Mouse (Mus musculus): Measurements from ENCODE around the gene Robo2. TPM values are rescaled to one million over a fixed set of nuclear protein-coding genes. Genes with fewer than 3 reads are reported as not detected.

Gene Robo2
- total RNA-seq, 2 experiments from 2014 or later: not detected

DNA sequence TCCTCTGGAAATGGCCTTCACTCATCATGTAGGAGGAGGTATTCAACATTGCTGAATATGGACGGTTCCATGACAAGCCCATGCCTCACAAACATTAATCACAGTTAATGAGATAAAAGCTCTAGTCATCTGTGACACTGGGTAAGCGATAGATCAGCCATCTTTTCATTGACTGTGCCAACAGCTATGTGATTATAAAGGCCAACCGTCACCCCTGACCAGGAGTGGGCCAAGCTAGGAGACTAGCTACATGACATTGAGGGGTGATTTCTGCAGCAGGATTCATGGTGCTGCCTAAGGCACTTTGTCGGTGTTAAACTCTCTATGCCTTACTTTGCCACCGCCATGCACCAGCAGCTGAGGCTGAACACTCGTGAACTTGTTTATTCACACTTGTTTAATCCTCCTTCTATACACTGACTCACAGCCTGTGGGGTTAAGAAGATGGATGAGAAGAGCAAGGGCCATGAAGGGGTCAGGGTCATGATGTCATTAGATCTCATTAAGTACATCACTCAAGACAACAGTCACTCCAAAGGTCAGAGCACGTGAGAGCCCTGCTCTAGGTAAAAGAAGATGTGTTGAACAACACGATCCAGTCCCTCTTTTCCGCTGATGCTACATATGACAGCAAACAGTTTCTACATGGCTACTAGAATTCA lies 72.5 kb downstream of the Robo2 start:
- no peak for ATAC-seq (ENCODE audit: poor library complexity, severe bottlenecking)

DNA sequence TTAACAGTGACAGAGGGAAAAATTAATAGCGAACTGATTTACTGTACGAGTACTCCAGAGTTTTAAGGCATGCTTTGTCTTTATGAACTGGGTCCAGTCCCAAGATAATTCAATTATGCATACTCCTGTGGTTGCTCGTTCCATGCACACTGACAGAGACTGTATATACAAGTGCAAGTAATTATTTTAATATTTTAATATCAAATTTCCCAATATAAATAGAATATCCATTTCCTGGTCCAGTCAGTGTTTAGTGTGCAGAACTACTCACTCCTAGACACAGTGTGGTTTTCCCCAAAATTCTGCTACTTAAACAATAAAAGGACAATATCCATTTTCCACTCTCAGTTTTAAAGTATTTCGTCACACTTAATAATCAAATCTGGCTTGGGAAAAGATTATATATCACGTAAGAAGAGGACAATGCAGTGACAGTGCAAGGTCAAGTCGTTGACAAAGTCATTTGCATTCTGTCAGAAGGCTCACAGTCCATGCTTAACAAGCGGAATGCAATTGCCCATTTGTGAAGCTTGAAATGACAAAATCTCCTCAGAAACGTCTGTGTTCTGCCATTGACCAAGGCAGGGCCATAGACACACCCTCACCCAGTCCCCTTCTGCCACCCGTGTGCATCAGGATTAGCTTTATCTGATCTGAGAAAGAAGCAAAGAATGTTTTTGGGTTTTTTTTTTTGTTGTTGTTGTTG lies 89.8 kb downstream of the Robo2 start:
- no peak for ATAC-seq (ENCODE audit: poor library complexity, severe bottlenecking)

DNA sequence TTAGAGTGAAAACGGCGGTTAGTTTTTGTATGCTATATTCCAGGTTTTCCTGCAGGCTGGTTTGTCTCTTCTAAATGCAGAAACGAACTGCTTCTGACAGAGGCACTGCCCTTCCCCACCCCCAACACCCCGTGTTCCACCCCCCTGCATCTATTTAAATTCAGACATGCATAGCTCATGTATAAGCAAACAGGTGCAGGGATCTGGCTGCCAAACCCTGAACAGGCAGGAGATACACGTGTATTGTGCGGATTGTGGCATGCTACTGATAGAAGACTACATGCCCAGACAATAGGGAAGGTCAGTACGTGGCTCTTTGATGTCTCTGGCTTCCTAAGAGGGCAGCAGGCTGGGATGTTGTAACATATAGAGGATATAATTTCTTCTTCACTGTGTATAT lies 95.5 kb downstream of the Robo2 start:
- no peak for ATAC-seq (ENCODE audit: poor library complexity, severe bottlenecking)

DNA sequence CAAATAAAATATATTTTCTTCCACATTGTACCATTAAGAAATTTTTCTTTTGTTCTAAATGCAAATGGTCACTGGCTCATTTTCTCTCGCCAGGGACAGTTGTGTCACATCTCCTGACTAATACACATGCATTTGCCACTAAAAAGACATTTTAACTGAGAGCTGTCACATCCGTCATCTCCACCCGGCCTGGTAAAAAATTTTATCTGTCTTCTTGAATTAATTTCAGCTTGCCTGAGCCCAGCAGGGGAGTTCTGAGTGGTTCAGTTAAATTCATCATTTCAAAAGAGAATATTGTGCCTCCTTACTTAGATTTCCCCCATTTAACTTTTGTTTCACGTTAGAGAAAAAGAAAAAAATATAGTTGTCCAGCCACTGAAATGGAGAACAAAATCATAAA lies 98.4 kb downstream of the Robo2 start:
- ATAC-seq (ENCODE audit: poor library complexity, severe bottlenecking): no peak

DNA sequence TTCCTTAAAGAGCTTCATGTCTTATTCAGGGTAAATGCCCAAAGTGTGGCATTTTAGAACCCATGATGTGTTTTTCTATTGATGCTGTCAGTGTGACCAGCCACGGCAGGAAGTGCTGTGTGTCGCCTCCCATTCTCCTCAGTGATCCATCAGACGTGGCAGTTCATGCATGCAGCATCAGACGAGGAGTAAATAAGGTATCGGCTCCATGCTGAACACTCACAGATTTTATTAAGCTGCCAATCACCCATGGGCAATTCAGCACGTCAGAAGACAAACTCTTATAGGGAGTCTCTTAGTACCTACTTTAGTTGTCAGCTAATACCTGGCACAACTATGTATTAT lies 104.1 kb downstream of the Robo2 start:
- no peak for ATAC-seq (ENCODE audit: poor library complexity, severe bottlenecking)

DNA sequence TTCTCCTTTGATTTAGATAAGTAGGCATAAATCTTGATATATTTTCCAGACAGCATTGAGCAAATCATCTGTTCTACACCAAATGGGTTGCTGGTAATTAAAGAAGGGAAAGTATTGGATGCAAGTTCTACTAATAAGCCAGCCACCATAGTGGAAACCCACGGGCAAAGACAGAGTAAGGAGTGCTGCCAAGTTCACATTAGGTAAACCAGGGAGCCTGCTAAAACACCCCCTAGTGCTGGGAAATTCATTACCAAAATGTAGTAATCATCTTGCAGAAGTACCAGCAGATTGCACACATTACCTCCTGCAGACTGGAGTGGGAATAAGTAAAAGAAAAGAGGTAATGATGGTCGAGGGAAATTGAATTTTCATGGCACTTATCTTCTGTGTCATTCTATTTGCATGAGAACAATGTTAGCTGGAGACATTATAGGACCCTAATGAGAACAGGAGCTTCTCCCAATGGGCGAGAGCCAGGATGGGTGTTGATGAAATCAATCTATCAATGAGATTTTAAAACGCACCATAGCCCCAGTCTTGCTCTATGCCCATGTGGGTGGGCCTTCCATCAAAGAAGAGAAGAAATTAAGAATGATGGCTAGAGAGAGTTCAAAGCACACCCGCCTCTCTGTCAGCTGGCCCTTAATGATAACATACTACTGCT lies 104.6 kb downstream of the Robo2 start:
- ATAC-seq (ENCODE audit: poor library complexity, severe bottlenecking): no peak

DNA sequence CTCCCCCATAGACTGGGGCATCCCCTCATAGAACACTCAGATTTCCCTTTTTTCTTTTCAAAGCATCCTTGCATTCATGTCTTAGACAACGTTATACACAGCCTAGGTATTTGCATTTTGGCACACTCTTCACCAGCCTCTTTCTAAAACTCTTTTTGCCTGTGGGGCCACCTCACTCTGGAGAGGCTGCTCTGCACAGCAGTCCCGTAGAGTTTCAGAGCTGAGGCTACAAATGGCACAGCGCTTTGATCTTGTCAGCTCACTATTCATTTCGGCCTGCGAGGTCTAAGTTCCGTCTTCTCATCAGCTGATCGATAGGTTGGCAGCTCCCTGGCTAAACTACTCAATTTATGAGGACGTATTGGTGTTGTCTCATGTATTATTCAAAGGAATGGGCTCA lies 123.7 kb downstream of the Robo2 start:
- no peak for ATAC-seq (ENCODE audit: poor library complexity, severe bottlenecking)

DNA sequence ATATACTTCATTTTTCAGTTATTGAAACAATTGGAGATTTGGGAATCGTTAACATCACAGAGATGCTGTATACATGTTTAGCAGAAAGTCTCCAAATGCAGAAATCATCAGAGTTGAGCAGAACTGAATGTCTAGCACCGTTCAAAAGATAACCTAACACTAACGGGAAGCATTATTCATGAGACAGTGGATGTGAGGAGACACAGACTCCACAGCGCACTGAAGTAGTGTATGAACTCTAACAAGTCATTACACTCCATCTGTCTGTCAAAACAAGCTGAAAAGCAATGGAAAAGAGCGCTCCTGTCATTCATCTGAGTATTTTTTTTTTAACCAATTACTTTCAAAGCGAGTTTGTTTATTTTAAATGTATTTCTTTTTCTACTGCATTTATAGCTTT lies 129.1 kb downstream of the Robo2 start:
- ATAC-seq (ENCODE audit: poor library complexity, severe bottlenecking): no peak

DNA sequence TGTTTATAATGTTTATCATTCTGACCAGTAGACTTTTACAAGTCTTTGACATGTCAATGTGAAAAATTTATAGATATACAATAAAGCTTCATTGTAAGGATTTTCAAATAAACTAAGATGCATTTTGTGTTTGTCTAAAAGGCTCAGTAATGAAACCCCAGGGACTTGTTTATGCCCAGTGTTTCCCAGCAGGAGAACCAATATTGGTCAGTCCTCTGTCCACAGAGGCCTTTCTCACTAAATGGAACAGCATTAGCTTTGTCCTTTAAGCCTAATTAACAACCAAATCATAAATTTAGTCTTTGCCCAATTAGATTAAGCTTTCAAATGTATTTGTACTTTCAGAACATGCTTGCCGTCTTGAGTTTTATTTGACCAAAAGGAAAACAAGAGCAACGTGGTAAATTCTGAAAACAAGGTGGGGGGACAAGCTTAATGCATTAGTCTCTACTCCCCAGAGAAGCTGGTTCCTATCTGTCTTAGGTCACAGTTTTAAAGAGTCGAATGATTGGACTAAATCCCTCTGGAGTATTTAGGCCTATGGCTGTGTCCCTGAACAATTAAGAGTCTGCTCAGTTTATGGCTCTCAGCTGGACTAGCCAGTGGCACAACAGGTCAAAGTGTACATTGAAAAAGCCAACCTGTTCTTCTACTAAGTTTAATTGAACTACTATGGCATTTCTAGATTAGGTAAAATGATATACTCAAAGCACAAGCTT lies 134.6 kb downstream of the Robo2 start:
- no peak for ATAC-seq (ENCODE audit: poor library complexity, severe bottlenecking)

DNA sequence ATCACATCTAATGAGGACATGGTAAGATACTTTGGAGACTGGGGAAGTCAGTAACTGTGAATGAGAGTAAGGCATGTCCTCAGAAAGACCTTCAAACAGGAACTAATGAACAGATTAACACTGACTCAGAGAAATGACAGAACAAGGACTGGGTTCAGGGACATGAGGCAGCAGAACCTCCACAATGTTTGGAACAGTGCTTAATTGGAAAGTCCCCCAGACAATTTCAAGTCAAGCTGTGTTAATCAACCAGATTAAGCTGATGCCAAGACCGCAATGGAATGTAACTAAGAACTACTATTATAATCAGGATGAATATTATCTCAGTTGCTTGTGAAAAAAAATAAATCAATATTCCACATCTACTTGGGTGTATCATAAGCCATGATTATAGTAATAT lies 137.0 kb downstream of the Robo2 start:
- ATAC-seq (ENCODE audit: poor library complexity, severe bottlenecking): no peak

DNA sequence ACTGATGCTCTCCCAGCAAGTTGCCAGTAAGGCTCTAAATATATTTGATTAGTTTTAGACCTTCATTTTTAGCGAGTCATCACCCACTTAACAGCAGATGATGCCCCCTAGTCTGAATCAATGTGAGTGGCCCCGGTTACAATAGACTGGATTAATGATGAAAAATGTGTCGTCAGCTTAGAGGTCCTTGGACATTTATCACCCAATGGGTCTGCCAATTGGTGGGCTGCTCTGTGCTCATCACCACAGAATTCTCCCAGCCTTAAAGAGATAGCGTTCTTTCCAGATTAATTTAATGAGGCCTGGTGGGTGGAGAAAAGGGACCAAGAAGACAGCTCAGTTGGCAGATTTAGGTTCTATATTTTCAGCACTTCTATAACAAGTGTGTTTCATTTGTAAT lies 138.6 kb downstream of the Robo2 start:
- no peak for ATAC-seq (ENCODE audit: poor library complexity, severe bottlenecking)

DNA sequence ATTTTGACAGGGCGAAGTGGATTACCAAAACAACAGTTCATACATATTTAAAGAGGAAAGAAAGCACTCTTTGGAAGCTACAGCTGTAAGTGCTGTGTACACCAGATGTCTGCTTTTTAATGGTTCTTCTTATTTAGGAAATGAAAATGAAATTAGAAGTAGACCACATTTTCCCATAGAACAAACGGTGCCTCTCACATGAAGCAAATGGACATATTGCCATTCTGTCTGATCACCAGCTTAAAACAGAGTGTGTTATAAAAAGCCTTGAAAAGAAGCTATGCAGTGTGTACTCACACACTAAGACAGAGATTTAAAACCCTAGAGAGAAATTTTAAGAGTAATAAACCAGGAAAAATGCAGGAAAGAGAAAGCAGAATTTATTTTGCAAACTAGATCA lies 153.4 kb downstream of the Robo2 start:
- ATAC-seq (ENCODE audit: poor library complexity, severe bottlenecking): no peak

DNA sequence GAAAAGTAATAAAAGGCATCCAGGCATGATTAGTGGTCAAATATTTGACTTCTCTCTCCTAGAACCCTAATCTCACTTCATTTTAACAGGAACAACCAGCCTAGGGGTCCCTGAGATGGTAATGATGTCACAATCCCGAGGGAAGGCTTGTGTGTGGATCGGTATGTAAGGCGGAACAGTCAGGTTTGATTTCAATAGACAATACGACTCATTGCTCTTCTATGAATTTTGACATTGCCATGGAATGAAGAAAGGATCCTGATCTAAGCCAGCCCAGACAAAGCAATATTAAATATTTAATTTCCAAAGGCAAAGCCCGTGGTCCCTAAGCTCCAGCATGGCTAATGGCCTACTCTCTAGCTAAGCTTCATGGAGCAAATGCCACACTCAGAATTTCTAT lies 167.2 kb downstream of the Robo2 start:
- ATAC-seq (ENCODE audit: poor library complexity, severe bottlenecking): no peak

DNA sequence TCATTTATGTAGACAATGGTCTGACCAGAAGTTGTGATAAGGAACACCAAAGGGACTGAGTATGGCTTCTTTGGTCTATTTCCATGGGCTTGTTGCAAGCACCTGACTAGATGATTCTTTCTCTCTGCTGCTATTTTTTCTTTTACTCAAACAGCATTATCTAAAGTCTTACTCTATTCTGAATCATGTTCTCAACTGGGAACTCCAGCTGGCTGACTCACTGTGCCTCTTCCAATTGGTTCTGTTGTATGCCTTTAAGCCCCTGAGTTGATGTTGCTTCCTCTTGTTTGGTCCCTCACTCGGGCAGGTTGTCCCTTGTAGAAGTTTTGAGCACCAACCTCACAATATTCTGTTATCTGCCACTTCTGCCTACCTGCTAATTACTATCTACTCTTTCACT lies 170.1 kb downstream of the Robo2 start:
- ATAC-seq (ENCODE audit: poor library complexity, severe bottlenecking): no peak

DNA sequence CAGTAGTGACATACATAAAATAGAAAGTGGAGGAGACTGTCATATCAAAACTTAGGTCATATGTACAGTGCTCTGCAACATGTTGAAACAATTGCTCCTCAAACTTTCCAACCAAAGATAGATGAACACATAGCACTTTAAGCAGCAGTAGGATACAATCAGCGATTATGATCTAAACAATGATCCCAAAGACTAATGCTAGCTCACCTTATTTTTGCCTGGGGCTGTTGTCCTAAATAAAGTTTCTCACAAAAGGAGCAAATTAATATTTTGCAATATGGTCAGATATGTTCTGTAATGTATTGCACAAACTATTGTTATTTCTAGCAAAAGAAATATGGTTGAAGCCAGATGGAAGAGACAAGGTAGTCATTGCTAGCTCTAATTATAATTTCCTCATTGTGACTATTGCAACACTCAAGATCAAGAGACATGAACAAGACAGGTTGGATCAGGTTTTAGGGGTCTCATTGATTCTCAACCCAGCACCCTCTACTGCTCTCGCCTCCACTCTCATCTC lies 174.2 kb downstream of the Robo2 start:
- no peak for ATAC-seq (ENCODE audit: poor library complexity, severe bottlenecking)

DNA sequence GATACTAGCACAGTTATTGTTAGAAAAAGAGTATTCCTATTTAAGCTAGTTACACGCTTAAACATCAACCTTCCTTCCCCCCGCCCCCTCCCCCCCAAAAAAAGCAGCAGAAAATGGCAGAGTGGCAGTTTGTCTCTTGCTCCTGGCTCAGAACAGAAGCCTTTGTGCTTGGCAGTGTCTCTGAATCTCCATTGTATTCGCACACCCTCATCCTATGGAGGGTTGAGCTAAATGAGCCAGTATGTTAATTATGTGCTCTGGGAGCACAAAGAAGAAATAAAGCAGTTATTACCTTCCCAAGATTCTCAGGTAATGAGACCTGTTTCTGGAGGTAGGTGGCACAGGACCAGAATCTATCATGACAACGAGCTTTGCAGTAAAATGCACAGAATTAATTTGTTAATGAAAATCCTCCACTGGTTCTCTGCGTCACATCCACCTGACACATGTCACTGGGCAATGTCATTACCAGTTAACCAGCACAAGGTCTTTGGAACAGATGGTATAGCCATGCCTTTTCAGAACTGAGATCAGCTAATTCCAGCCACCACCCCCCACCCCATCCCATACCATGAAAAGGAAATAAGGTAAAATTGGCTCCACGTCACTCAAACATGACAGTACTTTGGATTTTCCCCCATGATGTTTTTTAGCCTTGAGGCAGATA lies 177.1 kb downstream of the Robo2 start:
- no peak for ATAC-seq (ENCODE audit: poor library complexity, severe bottlenecking)

DNA sequence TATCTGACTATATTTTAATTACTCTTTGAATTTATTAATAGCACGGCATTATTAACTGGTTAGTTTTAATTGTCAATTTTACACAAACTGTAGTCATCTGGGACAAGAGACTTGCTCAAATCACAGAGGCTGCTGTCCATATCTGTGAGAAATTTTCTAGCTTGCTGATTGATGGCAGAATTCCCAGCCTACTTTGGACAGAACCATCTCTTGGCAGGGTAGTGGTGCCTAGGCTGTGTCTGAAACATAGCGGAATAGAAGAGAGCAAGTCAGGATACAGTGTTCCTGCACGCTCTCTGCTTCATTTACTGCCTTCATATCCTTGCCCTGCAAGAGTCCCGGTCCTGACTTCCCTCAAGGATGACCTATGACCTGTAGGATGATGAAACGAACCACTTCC lies 178.0 kb downstream of the Robo2 start:
- no peak for ATAC-seq (ENCODE audit: poor library complexity, severe bottlenecking)

DNA sequence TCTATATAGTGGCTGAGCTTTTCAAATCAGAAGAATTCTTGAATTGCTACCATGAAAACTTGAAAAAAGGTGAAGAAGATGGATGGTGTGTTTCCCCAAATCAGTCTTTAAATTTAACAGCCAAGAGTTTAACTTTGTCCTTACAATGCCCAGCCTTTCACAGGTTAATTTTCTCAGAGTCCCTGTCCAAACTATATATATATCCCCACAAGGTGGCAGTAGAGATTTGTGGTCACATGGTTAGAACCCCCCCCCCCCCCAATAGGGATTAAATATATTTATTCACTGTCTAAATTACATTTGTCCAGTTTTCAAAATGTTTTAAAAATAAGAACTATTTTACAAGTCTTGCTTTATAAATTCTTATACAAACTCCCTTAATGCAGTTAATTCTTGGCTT lies 184.3 kb downstream of the Robo2 start:
- no peak for ATAC-seq (ENCODE audit: poor library complexity, severe bottlenecking)

DNA sequence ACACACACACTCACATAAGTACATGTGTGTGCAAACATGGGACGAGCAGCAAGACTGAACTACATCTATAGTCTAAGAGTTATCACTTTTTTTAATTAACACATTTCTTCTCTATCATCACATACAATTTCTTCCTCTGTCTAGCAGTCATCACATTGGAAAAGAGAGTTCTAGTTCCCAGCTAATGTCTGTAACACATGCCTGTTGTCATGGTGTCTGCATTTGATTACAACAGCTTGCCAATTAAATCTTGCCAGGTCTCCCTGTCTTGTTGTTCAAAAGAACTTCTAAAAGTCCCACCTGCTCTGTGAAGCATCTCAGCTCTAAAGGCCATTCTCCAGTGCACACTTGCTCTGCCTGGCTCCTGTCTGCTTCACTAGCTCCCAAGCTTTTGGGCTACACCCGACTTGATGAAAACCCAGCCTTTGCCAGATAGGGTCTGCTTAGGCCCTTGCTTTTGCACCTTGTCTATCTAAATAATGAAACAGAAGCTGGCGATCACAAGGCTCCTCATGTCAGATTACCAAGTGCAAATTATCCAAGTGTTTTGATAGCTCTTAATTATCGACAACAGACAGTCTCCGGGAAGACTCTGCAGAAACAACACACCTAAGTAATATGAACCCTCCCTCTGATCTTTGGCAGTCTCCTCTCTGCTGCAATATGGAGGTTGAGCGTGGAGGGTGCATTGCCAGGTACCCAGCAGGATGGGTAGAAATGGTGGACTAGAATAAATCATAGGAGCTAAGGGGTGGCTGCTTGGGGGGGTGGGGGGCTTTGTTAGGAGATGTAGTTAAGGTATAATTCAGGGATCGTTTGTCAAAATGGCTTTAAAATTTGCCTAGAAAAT lies 186.0 kb downstream of the Robo2 start:
- ATAC-seq (ENCODE audit: poor library complexity, severe bottlenecking): no peak

DNA sequence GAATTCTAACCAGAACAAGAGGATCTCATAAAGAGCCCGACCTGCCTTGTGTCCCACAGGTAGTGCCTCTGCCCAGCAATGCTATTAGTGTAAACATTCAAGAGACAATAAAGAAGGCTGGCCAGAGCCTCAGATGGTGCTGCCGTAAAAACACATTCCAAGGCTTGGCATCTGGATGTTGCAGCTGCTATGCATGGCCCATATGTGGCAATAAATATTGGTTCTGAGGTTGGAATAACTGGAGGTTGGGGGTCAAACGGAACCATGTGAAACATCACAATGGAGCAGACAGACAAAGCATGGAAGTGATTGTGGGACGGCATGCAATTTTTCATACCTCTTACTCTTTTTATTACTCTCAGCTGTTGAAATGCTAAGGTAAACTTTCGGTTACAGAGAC lies 189.1 kb downstream of the Robo2 start:
- no peak for ATAC-seq (ENCODE audit: poor library complexity, severe bottlenecking)
